Mouse (Mus musculus): Measurements from ENCODE around the gene Olfr495.

Olfr495 gene

DNA sequence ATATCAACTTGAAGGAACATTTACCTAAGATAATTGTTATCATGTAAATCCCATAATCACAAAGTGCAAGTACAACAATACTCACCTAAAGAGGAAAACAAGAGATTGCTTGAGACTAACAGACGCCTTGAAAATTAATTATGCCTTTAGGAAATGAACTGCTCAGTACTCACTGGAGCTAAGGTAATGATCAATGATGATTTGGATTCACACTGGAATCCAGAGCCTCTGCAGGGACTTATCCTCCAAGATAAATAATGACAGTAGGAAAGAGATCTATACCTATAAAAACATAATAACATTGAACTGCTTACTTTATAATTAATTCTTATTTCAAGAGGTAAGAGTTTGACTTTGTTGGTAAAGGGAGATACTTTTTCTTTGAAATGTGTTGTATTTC, at the start of gene Olfr495:
Gene Olfr495 (plus strand): TSS at position 301 of the 400 bp plus-strand sequence.
- DNase-seq = no peak

GRCm38 (mm10) chr7:108346879-108347278, 46.1 kb upstream of the Olfr495 start, which contains the start of gene Olfr493:
Olfr493 (minus strand) TSS chr7:108346979.
- DNase-seq = no peak

- DNase-seq = no peak
Observed at GRCm38 (mm10) chr7:108365035-108365434, 27.9 kb upstream of the Olfr495 start, which contains the start of gene Olfr494. Olfr494 (plus strand) TSS chr7:108365335.

DNA sequence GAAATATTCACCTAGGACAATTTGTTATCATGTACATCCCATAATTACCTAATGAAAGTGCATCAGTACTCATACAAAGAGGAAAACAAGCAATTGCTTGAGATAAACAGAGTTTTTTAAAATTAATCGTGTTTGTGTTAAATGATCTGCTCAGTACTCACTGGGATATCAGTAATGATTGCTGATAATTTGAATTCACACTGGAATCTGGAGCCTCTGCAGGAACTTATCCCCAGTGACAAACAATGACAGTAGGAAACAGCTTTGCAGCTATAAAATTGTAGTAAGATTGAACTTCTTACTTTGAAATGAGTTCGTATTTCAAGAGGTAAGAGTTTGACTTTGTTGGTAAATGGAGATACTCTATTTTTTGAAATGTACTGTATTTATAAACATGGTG, 27.2 kb downstream of the Olfr495 start, which contains the start of gene Olfr497:
Gene Olfr497 (plus strand): TSS at position 301 of the 400 bp plus-strand sequence.
- no peak for DNase-seq
